Mouse (Mus musculus) layer of hippocampus, adult 8-10 months (tissue): ENCODE data around the gene Orc1. TPM values are rescaled to one million over a fixed set of nuclear protein-coding genes. Genes with fewer than 3 reads are reported as not detected.

Experiments
- DNase-seq, 2 experiments: peaks; one replicate each; pipeline ENCODE4 v3.0.0; 2022; ENCODE audit warnings: low spot score in 2 of 2
- total RNA-seq, 4 experiments: library from RNA; stranded (reverse); gene quantifications; 2 replicates each; pipeline ENCODE4 v1.2.4; 2022

Gene Orc1
- under 1 TPM in 3 of 4 experiments, not detected in 1; 0.10 to 0.24 (median 0.16) TPM for total RNA-seq

DNA sequence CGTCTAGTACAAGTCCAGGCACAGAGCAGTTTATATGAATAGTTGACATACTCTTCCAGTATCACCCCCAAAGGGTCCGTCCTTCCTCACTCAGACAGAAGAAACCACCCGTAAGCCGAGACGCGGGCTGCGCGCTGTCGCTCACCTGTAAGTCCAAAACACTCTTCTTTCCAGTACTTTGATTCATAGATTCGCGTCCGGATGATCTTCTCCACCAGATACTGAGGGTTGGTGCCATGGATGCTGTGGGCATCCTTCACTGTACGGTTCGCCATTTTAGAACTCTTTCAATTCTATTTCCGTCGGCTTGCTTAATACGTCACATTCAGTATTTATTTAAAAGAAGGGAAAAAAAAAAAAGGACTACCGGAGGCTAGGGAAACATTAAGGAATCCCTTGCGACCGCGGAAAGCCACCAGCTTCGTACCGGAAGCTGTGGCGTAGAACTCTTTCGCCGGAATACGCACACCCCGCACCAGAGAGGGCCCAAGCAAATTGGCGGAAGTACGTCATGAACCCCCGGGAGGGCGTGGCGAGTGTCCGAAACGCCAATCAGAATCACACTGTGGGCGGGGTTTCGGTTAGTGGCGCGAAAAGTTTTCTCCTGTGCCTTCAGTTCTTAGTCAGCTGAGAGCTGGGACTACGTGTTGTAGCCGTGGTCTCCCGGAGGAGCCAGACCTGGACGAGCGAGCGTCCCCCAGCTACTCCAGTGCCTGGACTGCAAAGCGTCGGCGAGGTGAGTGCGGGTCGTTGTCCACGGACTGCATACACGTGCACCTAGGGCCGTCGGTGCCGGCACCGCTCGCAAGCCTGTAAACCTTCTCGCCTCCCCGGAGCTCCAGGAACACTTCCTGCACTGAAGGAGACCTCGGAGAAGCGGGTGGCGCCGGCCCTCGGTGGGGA is at the start of gene Orc1, which contains the start of gene Prpf38a:
Gene Orc1 (plus strand): TSS at position 584 of the 903 bp plus-strand sequence.
Gene Prpf38a (minus strand): TSS at position 497 of the 903 bp plus-strand sequence.
- peak; percentile 94 to 97 for DNase-seq

DNA sequence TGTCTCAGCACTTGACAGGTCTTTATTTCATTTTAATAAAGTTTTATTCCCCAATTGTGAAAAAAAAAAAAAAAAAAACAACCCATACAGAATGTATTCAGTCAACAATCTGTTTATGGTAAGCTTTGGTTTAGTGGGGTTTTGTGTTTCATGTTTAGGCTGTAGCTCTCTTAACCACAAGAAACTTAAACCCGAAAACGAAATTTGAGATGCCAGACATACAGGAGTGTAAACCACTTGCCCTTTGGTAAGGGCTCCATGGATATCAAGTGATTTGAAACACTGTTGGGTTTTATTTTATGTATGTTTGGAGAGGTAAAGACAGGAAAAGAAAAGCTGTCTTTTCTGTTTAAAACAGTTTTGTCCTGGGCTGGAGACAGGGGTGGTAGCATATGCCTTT is 39.5 kb upstream of the Orc1 start:
- no peak for DNase-seq

DNA sequence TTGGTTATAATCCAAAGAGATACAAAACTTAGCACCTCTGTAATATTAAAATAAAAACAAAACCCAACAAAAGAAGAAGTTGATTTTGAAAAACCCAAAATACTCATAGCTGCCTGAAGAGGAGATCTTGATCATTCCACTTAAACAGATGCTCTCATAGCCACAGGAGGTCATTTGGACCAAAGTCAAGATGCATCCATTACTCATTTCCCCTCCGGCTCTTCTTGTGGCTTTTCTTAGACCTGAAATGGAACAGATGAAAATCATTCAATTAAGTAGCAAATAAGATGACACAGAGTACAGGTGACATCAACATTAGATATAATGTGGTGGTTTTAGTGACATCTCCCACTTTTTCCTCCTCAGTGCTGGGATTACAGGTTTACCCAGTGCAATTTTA is 14.2 kb upstream of the Orc1 start:
- no peak for DNase-seq

DNA sequence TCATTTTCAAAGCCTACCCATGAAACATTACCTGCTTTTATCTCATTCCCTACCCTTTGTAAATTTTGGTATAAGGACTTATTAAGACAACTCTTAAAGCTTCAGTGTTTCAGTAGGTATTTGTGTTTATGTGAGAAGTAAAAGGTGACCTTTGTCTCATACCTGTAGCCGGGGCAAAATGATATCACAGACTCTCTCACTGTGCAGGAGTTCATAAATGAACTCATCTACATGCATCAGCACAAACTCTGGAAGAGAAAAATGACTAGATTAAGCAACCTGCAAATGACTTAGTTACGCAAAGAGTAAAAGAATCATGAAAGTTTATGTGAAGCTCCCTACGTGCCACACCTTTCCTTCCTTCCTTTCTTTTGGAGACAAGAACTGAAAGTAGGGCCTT is 6.6 kb upstream of the Orc1 start:
- no peak for DNase-seq

DNA sequence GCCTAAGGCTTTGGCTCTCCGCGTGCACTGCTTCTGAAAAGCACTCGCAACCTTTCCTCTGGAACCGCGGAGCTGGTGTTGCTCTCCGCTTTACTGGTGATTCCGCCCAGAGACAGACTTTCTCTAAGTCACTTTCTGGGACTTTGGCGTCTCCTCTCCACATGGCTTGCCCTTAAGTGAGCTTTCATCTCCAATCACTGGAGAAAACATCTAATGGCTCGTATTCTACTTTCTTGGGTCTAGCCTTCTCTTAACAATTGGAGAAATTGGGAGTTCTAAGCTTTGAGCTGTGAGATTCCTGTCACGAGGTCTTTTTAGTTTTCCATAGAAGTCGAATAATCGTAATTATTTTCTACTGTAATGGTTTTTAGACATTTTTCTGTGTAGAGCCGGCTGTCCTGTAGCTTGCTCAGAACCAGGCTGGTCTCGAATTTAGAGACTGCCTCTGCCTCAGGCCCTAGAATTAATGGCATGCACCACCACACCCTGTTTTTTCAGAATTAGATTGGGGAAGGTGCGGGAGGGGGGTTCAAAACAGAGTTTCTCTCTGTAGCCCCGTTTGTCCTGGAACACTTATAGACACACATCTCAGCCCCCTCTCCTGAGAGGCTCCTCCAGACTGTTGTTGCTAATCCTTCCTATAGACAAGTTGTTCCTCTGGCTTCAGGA is 654 bp downstream of the Orc1 start:
- no peak for DNase-seq

DNA sequence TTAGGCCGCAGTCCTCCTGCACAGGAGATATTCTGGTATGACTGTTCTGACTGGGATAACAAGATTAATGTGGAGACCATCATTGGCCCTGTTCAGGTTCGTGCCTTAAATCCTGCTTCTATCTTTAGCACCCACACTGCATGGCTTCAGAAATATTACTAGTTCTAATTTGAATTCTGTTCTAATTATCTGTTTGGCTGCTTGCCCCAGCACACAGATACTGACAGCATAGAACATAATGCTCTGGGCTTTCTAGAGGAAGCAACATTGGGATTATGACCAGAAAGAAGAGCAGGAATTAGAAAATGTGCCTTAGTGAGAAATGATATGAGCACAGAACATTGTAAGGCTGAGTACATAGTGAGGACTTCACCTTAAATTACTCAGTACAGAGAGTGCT is 14.2 kb downstream of the Orc1 start:
- DNase-seq = peak in 1 of 2 experiments; percentile 28

DNA sequence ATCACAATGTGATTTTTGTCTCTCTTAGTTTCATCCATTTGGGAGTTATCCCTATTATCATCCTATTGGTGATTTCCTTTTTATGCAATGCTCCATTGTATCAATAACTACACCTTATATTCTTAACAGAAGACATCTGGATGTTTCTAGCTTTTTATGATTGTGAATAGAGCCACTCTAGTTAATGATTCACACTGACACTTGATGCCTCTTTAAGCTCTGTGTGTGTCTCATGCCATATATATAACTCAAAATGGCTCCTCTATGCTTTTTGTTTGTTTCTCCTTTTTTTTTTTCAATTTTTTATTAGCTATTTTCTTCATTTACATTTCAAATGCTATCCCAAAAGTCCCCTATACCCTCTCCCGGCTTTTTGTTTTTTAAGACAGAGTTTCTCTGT is 16.6 kb downstream of the Orc1 start:
- DNase-seq = no peak

DNA sequence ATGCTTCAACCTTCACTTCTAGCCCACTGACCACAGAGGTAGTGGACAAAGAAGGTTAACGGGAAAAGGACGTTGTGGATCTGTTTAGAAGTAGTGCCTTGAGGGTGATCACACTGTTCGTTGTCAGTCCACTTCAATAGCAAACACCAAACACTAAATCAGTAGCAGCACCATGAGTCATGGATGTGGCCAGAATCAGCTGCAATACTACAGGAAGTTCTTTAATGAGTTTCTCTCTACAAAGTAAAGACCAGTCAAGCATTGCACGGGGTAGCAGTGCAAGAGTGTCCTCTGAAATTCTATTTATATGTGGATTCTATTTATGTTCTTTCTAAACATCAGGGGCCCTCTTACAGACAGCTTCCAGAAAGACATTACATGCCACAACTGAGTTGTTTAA is 19.1 kb downstream of the Orc1 start:
- DNase-seq = no peak

DNA sequence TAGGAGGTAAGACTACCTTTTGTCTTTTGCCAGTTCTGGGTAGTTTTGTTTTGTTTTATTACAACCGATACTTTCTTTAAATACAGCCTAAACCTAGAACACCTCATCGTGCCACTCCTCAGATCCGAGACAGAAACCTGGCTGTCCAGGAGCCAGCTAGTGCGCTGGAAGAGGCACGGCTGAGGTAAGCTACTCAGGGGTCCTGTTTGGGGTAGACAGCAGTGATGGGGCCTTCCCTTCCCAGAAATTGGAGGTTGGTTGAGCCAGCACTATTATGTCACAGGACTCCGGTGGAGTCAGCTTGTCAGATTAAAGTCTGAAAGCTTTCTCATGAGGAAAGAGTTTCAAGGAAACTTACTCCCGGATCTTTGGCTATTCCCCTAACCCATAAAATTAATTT is 22.6 kb downstream of the Orc1 start:
- DNase-seq = no peak

DNA sequence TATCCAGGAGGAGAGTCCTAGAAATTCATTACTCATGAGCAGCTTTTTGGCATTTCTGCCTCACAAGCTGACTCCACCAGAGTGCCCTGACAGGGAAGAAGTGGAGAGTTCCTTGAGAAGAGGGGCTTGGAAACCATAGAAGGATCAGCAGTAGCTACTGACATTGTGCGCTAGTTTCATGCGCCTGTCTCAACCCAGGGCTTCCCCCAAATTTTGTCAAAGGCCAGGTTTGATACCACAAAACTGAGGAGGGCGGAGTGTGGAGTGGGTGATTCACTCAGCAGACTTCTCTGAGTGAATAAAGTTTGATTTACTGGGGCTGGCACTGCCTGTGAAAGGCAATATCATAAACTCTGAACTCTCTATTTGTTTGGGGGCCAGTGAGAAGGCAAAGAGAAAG is 29.4 kb downstream of the Orc1 start:
- DNase-seq = no peak

DNA sequence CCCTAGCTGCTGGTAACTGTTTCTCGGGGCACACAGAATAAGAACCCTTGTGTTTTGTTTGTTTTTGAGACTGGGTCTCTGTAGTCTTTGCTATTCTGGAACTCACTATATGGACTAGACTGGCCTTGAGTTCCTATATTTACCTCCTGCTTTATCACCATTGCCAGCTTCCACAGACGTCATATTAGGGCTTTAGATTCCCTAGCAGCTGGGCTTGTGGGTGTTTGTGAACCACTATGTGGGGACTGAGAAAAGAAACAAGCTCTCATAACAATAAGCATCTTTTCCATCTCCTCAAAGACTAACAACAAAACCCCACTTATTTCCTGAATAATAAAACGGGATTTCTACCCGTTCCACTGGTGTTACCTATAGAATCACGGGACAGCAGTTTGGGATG is 31.7 kb downstream of the Orc1 start:
- DNase-seq = no peak

DNA sequence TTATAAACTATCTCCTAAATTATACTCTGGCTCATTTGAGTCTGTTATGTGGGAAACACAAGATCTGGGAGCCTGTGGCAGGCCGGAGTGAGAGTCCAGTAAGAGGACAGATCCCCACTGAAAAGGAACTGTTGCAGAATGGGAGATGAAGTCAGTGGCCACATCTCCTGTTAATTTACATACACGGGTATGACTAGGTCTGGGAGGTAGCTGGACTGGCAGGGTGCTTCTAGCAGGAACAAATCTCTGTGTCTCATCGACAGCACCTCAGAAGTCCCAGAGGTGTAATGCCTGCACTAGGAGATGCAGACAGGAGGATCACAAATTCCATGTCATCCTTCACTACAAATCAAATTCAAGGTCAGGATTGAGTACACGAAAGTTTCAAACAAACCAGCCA is 39.4 kb downstream of the Orc1 start:
- no peak for DNase-seq

DNA sequence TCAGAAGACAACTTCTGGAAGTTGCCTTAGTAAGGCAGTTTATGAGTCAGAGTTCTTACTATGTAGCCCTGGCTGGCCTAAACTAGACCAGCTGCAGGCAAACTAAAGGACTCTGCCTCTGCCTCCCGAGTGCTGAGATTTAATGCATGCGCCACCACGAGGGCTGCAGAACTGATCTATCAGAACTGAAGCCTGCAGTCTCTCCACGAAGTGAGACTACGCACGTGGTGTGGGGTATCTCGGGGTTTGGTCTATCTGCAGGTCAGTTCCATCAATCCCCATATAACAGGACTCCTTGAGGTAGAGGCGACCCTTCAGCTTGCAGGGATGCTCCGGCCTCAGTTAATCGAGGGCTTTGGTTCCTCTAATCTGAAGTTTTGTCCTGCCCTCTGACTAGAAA is 39.9 kb downstream of the Orc1 start:
- DNase-seq = no peak

DNA sequence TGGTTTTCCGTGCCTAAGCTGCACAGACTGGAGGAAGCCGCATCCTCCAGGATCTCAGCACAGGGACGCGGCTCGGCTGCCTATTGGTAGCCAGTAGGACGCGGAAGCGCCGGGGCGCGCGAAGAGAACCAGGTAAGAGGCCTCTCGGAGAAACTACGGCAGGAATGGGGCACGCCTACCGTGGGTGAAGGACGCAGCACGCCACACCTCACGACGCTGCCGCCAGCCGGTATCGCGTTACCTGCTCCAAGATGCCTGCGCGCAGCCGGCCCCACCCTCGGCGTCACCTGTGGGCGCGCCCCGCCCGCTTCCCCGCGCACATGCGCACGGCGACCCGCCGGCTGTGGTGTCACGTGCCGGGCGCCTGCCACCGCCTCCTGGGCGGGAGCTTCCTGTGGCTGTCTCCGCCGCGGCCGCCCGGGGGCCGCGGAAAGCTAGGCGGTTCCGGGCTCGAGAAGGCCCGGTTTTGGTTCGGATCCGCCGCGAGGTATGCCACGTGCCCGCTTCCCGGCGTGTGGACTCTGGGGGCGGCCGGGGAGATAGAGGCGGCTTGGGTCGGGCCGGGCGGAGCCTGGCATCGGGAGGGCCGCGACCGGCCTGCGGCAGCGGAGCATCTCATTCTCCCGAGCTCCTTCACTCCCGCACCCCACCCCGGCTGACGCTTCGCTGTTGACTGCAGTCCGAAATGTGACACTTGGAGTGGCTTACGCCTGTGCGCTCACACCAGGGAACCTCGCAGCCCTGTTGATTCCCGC is 40.5 kb downstream of the Orc1 start, which contains the start of gene Cc2d1b:
Gene Cc2d1b (plus strand): TSS at position 354 of the 755 bp plus-strand sequence.
- peak; percentile 85 to 86 for DNase-seq

DNA sequence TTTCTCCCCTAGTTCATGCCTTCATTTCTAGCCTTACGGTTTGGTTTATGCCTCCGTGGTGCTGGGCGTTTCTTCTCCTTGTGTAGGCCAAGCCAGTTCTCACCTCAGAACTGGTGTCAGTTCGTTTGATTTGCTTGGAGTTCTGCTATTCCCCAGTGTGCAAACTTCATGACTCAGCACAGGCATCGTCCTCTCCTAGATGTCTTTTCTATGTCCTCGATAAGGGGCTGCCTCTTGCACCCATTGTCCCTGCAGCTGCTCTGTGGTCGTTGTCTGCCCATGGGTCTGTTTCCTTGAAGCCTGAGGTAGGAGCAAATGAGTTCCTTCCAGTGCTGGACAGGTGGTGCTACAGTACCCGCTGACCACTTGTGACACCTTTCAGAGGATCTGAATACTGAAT is 41.3 kb downstream of the Orc1 start:
- no peak for DNase-seq

DNA sequence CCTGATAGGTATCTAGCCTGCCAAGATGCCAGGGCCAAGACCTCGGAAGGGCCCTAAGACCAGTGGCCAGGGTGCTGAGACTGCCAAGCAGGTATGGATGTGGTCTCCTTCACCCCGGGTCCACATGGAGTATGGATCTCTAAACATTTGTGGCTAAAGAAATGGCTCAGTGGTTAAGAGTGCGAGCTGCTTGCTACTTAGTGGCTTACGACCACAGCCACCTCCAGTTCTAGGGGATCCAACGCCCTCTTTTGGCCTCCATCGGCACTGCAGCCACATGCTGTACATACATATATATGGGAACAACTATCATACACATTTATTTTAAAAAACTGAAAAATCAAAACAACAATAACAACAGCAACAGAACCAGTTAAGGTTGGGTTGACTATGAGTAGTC is 42.3 kb downstream of the Orc1 start:
- no peak for DNase-seq

DNA sequence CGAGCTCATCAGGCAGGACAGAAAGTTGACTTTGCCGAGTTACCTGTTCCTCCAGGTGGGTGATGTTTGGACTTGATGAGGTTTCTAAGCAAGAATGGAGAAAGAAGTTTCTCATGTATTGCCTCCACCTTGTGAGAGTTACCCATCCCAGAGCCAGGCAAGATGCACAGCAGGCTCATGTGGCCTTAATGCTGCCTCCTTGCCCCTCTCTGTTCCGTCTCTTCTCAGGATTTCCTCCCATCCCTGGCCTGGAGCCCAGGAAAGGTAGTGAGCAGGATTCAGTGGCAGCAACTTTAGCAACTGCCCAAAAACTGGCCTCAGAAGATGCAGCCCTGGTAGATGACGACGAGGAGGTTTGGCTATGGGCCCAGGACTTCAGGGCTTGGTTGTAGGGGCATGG is 47.8 kb downstream of the Orc1 start:
- no peak for DNase-seq

DNA sequence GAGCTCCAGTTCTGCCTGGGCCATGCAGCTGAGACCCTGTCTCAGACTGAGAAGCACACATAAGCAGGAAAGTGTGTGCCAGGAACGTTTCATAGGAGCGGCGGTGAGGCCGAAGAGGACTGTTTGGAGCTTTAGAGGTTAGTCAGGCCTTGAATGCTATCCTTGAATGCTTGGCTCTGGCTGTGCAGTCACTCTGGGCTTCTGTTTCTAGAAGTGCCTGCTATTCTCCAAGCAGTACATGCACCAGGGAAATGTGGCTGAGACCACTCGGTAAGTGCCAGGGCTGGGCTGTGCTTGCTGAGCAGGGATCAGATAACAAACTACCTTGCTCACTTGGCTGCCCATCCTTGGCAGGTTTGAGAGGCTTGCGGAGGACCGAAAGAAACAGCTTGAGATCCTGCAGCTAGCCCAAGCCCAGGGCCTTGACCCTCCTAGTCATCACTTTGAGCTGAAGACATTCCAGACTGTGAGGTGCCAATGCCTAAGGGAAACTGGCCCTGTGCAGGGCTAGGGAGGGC is 50.2 kb downstream of the Orc1 start:
- DNase-seq = no peak

DNA sequence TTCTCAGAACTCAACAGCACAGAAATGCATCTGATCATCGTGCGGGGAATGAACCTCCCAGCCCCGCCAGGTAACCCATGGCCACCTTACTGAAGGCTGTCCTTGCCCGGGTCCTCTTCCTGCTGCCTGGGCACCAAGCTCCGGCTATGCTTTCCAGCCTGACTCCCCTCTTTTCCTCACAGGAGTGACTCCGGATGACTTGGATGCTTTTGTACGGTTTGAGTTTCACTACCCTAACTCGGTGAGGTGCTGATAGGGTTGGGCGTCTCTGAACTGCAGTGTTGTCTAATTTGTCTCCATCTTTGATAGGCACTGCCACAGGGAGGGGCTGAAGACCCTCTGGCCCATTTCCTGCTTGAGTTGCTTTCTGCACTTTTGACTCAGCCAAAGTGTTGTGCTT is 50.9 kb downstream of the Orc1 start:
- no peak for DNase-seq

DNA sequence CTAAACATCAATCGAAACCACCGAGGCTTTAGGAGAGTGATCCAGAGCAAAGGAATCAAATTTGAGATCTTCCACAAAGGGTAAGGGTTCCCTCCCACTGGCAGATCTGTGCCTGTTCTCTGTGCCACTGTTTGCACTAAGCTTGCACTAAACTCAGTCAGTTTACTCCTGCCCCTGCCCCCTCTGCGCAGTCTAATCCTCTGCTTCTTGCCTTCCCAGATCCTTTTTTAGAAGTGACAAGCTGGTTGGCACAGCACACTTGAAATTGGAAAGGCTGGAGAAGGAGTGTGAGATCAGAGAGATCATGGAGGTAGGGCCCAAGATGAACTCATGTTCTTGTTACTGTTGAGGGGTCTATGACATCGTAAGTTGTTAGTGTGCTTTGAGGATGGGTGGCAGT is 52.4 kb downstream of the Orc1 start:
- DNase-seq = no peak

DNA sequence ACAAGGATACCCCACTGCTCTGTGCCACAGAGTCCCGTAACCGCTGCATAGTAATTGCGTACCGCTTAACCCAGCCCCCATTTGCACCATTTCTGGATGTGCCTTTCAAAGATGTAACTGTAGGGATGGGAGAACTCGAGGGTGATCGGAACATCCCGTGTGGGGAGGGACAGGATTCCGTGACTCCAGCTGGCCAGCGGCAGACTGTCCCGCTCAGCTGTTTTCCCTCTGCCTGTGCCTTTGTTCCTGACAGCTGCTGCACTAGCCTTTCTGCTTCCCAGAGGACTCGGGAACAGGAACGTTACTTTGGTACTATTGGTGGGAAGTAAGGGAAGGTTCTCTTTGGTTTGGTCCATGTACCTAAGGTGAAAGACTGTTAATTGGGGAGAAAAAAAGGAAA is 54.5 kb downstream of the Orc1 start:
- no peak for DNase-seq

DNA sequence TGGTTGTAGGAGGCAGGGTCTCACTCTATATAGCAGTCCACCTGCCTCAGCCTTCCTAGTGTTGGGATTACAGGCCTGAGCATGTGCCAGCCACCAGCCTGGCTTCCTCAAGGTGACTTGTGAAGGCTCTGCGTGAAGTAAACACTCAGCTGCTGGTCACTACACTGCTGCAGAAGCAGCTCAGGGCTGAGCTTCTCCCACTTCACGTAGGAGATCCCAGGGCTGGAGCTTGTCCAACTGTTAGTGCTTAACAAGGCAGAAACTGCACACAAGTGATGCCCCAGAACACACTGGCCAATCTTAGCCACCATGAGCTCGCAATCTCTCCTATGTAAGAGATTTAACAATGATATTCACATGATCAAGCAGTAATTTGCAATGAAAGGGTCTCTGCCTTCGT is 55.5 kb downstream of the Orc1 start:
- DNase-seq = no peak
